Mouse (Mus musculus) urinary bladder, postnatal 25 days (tissue): ENCODE measurements around the gene Gm13697.

Source experiments
- DNase-seq: peaks from one replicate; pipeline ENCODE4 v3.0.0; 2022; ENCODE audit warnings: low spot score

The Gm13697 gene

DNA sequence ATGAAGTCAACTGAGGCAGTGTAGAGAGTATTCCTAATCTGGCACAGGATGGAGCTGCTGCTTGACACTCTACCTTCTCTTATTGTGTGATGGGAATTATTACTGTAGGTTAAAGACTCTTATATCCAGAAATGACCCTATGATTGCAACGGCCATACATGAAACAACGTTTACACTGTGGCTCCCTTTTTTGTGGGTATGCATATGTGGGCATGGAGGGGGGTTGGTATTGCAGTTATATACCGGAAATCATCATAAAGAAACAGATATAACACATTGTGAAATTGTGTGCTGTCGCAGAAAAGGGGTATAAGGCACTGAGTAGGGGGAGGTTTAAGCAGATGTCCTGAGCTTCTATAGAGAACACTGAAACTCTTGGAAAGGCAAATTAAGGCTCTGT is 51.5 kb downstream of the Gm13697 start:
- DNase-seq = no peak
